Mouse (Mus musculus): Measurements from ENCODE around the gene Cep170b.

Cep170b gene

DNA sequence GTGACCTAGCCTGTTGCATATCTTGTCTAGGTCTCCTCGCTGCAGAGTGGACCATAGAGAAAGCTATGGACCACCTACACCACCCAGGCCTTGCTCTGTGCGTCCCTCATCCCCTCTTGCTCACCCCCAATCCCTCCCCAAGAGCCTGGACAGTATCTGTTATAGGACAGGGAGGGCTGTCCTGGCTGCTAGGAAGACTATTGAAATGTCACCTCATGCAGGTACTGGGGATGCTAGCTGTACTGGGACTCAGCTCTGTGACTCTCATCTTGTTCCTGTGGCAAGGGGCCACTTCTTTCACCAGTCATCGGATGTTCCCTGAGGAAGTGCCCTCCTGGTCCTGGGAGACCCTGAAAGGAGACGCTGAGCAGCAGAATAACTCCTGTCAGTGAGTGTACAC, 42.9 kb downstream of the Cep170b start:
- DNase-seq (ENCODE audit: low spot score in 2 of 2): no peak

DNA sequence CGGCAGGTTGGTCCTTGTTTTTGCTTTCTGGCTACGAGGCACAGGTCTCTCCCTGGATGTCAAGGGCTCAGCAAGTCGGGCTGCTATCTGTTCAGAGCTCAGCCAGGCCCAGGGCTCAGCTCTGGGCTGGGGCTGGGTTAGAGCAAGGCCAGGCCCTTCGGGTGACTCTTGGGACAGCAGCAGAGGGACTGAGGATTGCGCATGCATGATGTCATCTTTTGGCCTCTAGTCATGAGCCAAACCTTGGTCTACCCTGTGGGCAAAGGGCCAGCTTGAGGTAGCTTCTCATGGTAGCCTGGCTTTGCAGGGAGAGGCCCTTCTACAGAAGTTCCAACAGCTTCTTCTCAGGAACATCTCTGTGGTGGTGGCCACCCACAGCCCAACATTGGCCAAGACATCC, 43.9 kb downstream of the Cep170b start:
- no peak for DNase-seq (ENCODE audit: low spot score in 2 of 2)

- DNase-seq (ENCODE audit: low spot score in 2 of 2): no peak
Measured at GRCm38 (mm10) chr12:112764991-112765390, 44.7 kb downstream of the Cep170b start.

DNA sequence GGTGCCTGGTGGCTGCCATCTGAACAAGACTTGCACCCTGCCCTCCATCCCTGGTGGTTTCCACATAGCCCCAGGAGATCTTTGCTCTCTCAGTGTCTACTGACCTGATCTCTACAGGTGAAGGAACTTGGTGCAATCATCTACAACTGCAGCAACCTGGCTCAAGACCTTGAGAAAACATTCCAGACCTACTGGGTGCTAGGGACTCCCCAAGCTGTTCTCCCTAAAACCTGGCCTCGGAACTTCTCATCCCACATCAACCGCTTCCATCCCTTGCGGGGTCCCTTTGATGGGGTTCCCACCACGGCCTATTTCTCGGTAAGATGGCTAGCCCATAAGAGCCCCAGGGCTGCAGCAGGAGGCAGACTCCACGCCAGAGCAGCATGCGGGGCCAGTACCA, 46.3 kb downstream of the Cep170b start:
- DNase-seq (ENCODE audit: low spot score in 2 of 2): no peak

DNA sequence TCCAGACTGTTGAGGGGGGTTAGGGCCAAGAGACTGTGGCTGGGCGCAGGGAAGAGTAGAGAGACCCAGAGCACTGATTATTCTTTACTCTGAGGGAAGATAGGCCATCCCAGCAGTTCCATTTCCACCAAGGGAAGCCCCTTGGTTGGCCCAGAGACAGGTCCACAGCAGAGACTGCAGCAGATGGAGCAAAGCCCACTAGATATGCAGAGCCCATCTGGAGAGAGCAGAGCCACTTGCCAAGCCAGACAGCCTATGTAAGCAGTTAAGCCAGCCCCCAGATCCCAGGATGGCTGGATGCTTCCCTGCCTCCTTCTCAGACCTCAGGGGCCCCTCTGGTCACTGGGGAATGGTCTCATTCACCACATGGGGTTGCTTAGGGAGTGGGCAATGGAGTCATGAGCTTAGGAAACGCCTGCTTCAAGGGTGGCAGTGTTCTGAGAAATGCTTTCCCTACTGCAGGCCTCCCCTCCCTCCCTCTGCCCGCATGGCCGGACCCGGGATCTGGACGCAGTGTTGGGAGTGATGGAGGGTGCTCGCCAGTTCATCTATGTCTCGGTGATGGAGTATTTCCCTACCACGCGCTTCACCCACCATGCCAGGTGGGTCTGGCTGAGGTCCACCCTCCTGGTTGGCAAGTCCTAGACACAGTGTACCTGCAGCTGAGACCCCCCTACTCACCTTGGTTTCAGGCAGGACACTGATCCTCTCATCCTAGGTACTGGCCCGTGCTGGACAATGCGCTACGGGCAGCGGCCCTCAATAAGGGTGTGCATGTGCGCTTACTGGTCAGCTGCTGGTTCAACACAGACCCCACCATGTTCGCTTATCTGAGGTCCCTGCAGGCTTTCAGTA, 47.0 kb downstream of the Cep170b start:
- DNase-seq (ENCODE audit: low spot score in 2 of 2): no peak

GRCm38 (mm10) chr12:112768166-112768565, 47.9 kb downstream of the Cep170b start:
- DNase-seq (ENCODE audit: low spot score in 2 of 2): no peak

GRCm38 (mm10) chr12:112769031-112769430, 48.8 kb downstream of the Cep170b start:
- DNase-seq (ENCODE audit: low spot score in 2 of 2): no peak

DNA sequence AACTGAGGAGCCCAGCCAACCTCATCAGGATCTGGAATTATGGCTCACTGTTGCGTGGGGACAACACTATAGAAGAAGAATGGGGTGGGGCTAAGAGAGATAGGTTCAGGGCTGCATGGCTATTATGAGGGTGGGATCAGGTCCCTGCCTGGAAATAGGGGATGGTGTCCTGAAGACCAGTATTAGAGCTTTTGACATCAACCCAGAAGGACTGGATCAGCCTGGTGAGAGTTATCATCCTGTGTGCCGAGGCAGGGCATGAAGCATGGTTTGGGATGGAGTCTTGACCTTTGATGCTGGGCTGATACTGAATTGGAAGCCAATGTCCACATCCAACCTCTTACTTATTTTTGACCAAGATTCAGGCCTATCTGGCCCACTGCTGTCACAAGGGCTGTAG, 49.5 kb downstream of the Cep170b start:
- no peak for DNase-seq (ENCODE audit: low spot score in 2 of 2)

DNA sequence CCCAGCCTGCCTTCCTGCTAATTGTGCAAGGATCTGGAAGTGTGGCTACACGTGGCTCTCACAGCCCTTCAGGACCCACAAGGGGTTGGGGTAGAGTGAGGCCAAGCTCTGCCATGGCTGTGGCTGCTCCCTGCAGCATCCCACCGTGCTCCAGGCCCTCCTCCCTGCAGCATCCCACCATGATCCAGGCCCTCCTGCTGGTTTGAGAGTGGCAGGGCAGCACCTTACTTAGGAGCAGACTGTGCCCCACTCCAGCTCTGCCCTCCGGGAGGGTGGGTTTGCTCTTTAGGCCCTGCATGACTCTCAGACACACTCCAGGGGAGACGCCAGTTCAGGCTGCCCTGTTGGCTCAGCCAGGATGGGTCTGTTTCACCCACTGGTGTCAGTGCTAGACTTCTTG, 50.1 kb downstream of the Cep170b start:
- DNase-seq (ENCODE audit: low spot score in 2 of 2): no peak

GRCm38 (mm10) chr12:112772306-112772705, 52.1 kb downstream of the Cep170b start:
- no peak for DNase-seq (ENCODE audit: low spot score in 2 of 2)

DNA sequence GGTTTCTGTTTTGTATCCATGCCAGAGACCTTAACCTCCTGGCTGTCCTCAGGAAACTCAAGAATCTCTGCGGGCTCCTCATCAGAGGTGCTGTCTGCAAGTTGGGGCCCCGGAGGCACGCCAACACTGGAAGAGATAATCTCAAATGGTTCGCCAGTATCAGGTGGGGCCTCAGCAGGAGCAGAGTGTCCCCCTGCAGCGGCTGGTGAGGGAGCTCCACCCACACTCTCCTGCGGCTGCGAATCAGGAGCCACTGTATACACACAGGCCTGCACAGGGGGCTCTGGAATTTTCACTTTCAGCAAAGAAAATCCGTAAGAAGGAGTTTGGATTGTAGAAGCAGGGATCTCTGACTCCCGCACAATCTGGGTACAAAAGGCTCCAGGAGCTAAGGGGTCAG, 53.1 kb downstream of the Cep170b start:
- DNase-seq (ENCODE audit: low spot score in 2 of 2): no peak

DNA sequence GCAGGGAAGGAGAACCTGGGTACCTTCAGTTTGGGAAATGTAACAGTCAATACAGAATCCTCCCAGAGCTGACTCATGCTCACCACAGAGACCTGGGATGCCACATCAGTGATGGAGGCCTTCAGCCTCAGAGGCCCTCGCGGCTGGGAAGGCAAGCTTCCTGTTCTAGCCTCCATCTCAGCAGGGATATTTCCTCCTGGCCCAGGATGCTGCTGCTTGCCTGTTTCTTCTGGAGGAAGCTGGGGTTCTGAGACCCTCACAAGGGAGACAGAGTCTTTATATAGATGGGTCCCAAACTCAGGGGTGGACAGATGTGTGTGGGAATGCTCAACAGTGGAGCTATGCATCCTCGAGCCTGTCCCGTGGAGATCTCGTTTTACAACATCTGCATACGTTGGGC, 53.8 kb downstream of the Cep170b start:
- DNase-seq (ENCODE audit: low spot score in 2 of 2): no peak

GRCm38 (mm10) chr12:112774481-112774880, 54.2 kb downstream of the Cep170b start:
- DNase-seq (ENCODE audit: low spot score in 2 of 2): no peak

DNA sequence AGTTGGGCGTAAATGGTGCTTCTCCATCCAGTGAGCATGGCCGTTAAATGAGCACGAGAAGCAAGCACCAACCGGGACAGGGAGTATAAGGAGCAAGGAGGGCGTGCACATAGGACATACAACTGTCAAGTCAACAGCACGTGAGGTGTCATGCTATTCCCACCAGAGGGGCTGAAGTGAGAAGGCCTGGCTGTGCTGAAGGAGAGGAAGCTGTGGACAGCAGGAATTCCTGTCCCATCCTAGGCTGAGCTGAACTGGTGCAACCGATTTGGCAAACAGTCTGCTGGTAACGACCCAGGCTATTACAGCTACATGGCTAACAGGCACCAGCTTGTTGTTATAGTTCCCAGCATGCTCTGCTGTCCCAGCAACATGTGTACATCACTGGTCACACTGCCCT, 70.8 kb downstream of the Cep170b start:
- DNase-seq (ENCODE audit: low spot score in 2 of 2): no peak

GRCm38 (mm10) chr12:112793601-112794355, 73.5 kb downstream of the Cep170b start:
- no peak for DNase-seq (ENCODE audit: low spot score in 2 of 2)

GRCm38 (mm10) chr12:112794356-112794816, 74.1 kb downstream of the Cep170b start:
- DNase-seq (ENCODE audit: low spot score in 2 of 2): no peak

- no peak for DNase-seq (ENCODE audit: low spot score in 2 of 2)
Measured at GRCm38 (mm10) chr12:112794998-112795397, 74.7 kb downstream of the Cep170b start.

DNA sequence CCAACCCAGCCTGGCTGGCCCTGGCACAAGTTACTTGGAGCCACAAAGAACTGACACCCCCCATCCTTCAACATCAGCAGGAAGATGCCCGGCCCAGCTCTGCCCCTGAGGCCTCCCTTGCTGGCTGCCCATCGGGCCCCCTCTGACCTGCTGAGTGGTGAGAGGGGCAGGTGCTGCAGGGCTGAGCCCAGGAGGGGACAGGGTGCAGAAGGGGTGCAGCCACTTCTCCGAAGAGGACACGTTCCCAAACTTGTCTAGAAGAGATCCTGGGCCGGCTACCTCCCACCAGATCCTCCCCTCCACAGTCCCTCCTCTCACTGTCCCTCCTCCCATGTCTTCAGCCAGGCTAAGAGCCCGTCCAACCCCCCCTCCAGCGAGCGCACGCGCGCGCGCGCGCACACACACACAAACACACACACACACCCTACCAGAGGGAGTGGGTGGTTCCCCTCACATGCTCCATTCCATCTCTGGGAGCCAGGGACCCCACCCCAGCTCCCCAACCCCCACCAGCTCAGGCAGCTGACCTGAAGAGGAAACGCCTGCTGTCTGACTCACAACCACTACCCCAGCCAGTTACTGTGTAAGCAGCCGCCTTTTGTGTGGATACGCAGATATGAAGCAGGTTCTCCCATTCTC, 75.3 kb downstream of the Cep170b start:
- DNase-seq (ENCODE audit: low spot score in 2 of 2): no peak

All from natural killer cell, adult 2 months (primary cell).